10 mouse cellular contexts compared by ENCODE assay signal in genomic region chr7:141222696-141223215, GRCm38 (mm10). TPM values are rescaled to one million over a fixed set of nuclear protein-coding genes. Genes with fewer than 3 reads are reported as not detected.
DNase-seq lines count a peak whose midpoint lies in the region; ATAC-seq and TF ChIP-seq lines count a peak whose summit lies in the region.
"Had no signal": no experiment of that assay in that cellular context is flagged by ENCODE, and none has a peak within 500 bp of the region (broad histone marks: within the 10 kb centered on the region; RNA-seq: fewer than 3 reads in every experiment).

No protein-coding gene starts in this region.

- in situ Hi-C loops in CH12.LX (cut with MboI; ENCODE audit: low pct_ligation_motif_present, low pct_unique_long_range_greater_than_20kb, low sequenced_read_pairs), result no loop called here

- H3K79me2 ChIP-seq in CH12.LX (replicated peaks; ENCODE audit: control insufficient read depth, extremely low read depth, insufficient read depth, poor library complexity, severe bottlenecking), result no peaks in the 10 kb centered on the region

- no peak for TF ChIP-seq POLR2A in CH12.LX (IDR thresholded peaks at IDR 0.05; ENCODE audit: low read depth, low read length)

- H3K36me3 ChIP-seq in heart, embryonic 11.5 days (ENCODE audit: control insufficient read depth, insufficient read depth, low read length), result no peaks in the 10 kb centered on the region
- H3K36me3 ChIP-seq in CH12.LX (replicated peaks in 1 of 2; ENCODE audit: control insufficient read depth in 1 of 2, insufficient read depth in 1 of 2, low read length in 1 of 2), result peaks cover 0 to 20% of the 10 kb centered on the region in 2 experiments
- H3K36me3 ChIP-seq in forebrain, embryonic 16.5 days (ENCODE audit: control insufficient read depth, insufficient read depth), result no peaks in the 10 kb centered on the region
- peaks cover 2% of the 10 kb centered on the region; the same call in 1 of the 2 replicates for H3K36me3 ChIP-seq in liver, embryonic 16.5 days (ENCODE audit: control insufficient read depth, insufficient read depth)

- H3K4me1 ChIP-seq in heart, embryonic 11.5 days (ENCODE audit: control insufficient read depth, insufficient read depth, low read length), result peaks cover 17% of the 10 kb centered on the region
- peaks cover 13 to 44% of the 10 kb centered on the region in 2 experiments for H3K4me1 ChIP-seq in CH12.LX (ENCODE audit: control insufficient read depth in 1 of 2, insufficient read depth in 2 of 2)
- peaks cover 14% of the 10 kb centered on the region for H3K4me1 ChIP-seq in forebrain, embryonic 16.5 days (replicated peaks; ENCODE audit: control insufficient read depth, insufficient read depth, low read length)
- H3K4me1 ChIP-seq in liver, embryonic 16.5 days (ENCODE audit: control insufficient read depth, low read depth, low read length), result peaks cover 46% of the 10 kb centered on the region

- ATAC-seq in heart, embryonic 11.5 days (replicated peaks; ENCODE audit: insufficient number of reproducible peaks, low FRiP score, low TSS enrichment), result no peak
- no peak for ATAC-seq in forebrain, embryonic 16.5 days
- ATAC-seq in liver, embryonic 16.5 days (ENCODE audit: low read depth), result no peak

- H3K4me3 ChIP-seq in heart, embryonic 11.5 days (ENCODE audit: low read depth, low read length), result no peak overlapping the region
- H3K4me3 ChIP-seq in CH12.LX (replicated peaks in 1 of 3; ENCODE audit: low read depth in 2 of 3, low read length in 2 of 3, poor library complexity in 1 of 3), result no peak overlapping the region
- H3K4me3 ChIP-seq in forebrain, embryonic 16.5 days (replicated peaks; ENCODE audit: low read length), result no peak overlapping the region
- H3K4me3 ChIP-seq in liver, embryonic 16.5 days (ENCODE audit: low read depth, low read length), result no peak overlapping the region

- TF ChIP-seq EP300 in CH12.LX (IDR thresholded peaks at IDR 0.05; ENCODE audit: low read length), result no peak

- H3K27me3 ChIP-seq in heart, embryonic 11.5 days (ENCODE audit: control insufficient read depth, insufficient read depth, low read length), result no peaks in the 10 kb centered on the region
- peaks cover 22% of the 10 kb centered on the region for H3K27me3 ChIP-seq in CH12.LX (replicated peaks)
- H3K27me3 ChIP-seq in forebrain, embryonic 16.5 days (replicated peaks; ENCODE audit: control insufficient read depth, insufficient read depth, low read length), result no peaks in the 10 kb centered on the region
- H3K27me3 ChIP-seq in liver, embryonic 16.5 days (ENCODE audit: control insufficient read depth, insufficient read depth, low read depth, low read length), result no peaks in the 10 kb centered on the region

- no peak for DNase-seq in heart, adult 9 months (ENCODE audit: low spot score in 2 of 2)
- DNase-seq in CH12.LX (ENCODE audit: extremely low read depth), result no peak
- no peak for DNase-seq in thymus, postnatal 4 days
- DNase-seq in testis, postnatal 10 days (ENCODE audit: low spot score), result no peak
- no peak for DNase-seq in urinary bladder, postnatal 10 days (ENCODE audit: low spot score)
- DNase-seq: adrenal gland, postnatal 25 days had no signal

- TF ChIP-seq RAD21 in CH12.LX (IDR thresholded peaks at IDR 0.05; ENCODE audit: low read depth, low read length), result no peak

- H3K9ac ChIP-seq in heart, embryonic 11.5 days (ENCODE audit: low read depth, low read length), result 0 out of 2 replicates have a peak overlapping the region, but pooled peaks have one; percentile 43
- H3K9ac ChIP-seq in CH12.LX (ENCODE audit: insufficient read depth, low read depth), result peak overlapping the region; percentile 51
- no peak overlapping the region for H3K9ac ChIP-seq in forebrain, embryonic 16.5 days (replicated peaks; ENCODE audit: low read depth, low read length)
- peak overlapping the region; percentile 59 for H3K9ac ChIP-seq in liver, embryonic 16.5 days (ENCODE audit: low read depth, low read length)

- no peak for TF ChIP-seq CTCF in CH12.LX (conservative IDR thresholded peaks at IDR 0.05 in 1 of 2, IDR thresholded peaks at IDR 0.05 in 1 of 2; ENCODE audit: low read depth in 2 of 2, low read length in 2 of 2)

- WGBS in heart, embryonic 11.5 days (ENCODE audit: insufficient replicate concordance), result 90% methylated on average over 4 of the region's 4 CpGs
- WGBS in forebrain, embryonic 16.5 days, result 88% methylated on average over 4 of the region's 4 CpGs
- 77% methylated on average over 4 of the region's 4 CpGs for WGBS in liver, embryonic 16.5 days (ENCODE audit: insufficient replicate concordance)

- dilution Hi-C loops in CH12.LX (cut with MboI; ENCODE audit: extremely low pct_ligation_motif_present, extremely low pct_unique_long_range_greater_than_20kb, low sequenced_read_pairs), result no loop called here

- peak overlapping the region; percentile 86 for H3K27ac ChIP-seq in heart, embryonic 11.5 days (ENCODE audit: low read depth, low read length)
- no peak overlapping the region for H3K27ac ChIP-seq in CH12.LX (ENCODE audit: insufficient read depth, low read depth)
- no peak overlapping the region for H3K27ac ChIP-seq in forebrain, embryonic 16.5 days (ENCODE audit: low read length)
- H3K27ac ChIP-seq in liver, embryonic 16.5 days (ENCODE audit: low read length), result peak overlapping the region; percentile 74; the same call in 1 of the 2 replicates

- H3K4me2 ChIP-seq in heart, embryonic 11.5 days, result peak overlapping the region; percentile 92; the same call in 1 of the 2 replicates
- H3K4me2 ChIP-seq in CH12.LX (ENCODE audit: insufficient read depth, low read depth, poor library complexity, severe bottlenecking), result peak overlapping the region; percentile 52; the same call in 1 of the 2 replicates
- peak overlapping the region; percentile 75; the same call in 1 of the 2 replicates for H3K4me2 ChIP-seq in forebrain, embryonic 16.5 days (ENCODE audit: low read length)
- H3K4me2 ChIP-seq in liver, embryonic 16.5 days (ENCODE audit: low read depth, low read length), result peak overlapping the region; percentile 97

- no peaks in the 10 kb centered on the region for H3K9me3 ChIP-seq in heart, embryonic 11.5 days (replicated peaks; ENCODE audit: control insufficient read depth, low read length)
- peaks cover 7% of the 10 kb centered on the region for H3K9me3 ChIP-seq in CH12.LX (replicated peaks; ENCODE audit: low read length)
- H3K9me3 ChIP-seq in forebrain, embryonic 16.5 days (ENCODE audit: control insufficient read depth, low read length), result no peaks in the 10 kb centered on the region
- H3K9me3 ChIP-seq in liver, embryonic 16.5 days (replicated peaks; ENCODE audit: control insufficient read depth, low read length), result no peaks in the 10 kb centered on the region

TF ChIP-seq in CH12.LX, 34 proteins besides CTCF, POLR2A, EP300 and RAD21:
- TF ChIP-seq ZKSCAN1 (IDR thresholded peaks at IDR 0.05; ENCODE audit: borderline replicate concordance, low read depth, low read length), result no peak

RNA-seq across cellular contexts. Expression of gene Phrf1, which starts 5.8 kb away (rescaled TPM):
- polyA plus RNA-seq in heart, embryonic 11.5 days (2014; fragmentation: Nextera tagmentation; extraction: Ambion mirVana), result 50.2 and 51.1 TPM in 2 replicates
- total RNA-seq in CH12.LX (2012; rRNA removed), result 51.7 and 52.5 TPM in 2 replicates
- total RNA-seq in CH12.LX (2014; rRNA removed), result 21.8 and 22.4 TPM in 2 replicates
- polyA plus RNA-seq in CH12.LX (2012; ENCODE audit: insufficient read length, low read depth), result 59.2 and 67.0 TPM in 2 replicates
- polyA plus RNA-seq in forebrain, embryonic 16.5 days (2015; fragmentation: Nextera tagmentation; extraction: Ambion mirVana), result 90.2 and 96.1 TPM in 2 replicates
- 23.8 and 28.5 TPM in 2 replicates for polyA plus RNA-seq in liver, embryonic 16.5 days (2015; fragmentation: Nextera tagmentation; extraction: Ambion mirVana)

RNA-seq across cellular contexts. Expression of gene Rassf7, which starts 7.1 kb away (rescaled TPM):
- polyA plus RNA-seq in heart, embryonic 11.5 days (2014; fragmentation: Nextera tagmentation; extraction: Ambion mirVana), result 14.3 and 17.5 TPM in 2 replicates
- 9.4 and 11.6 TPM in 2 replicates for total RNA-seq in CH12.LX (2012; rRNA removed)
- 6.7 and 8.1 TPM in 2 replicates for total RNA-seq in CH12.LX (2014; rRNA removed)
- 4.1 and 4.6 TPM in 2 replicates for polyA plus RNA-seq in CH12.LX (2012; ENCODE audit: insufficient read length, low read depth)
- 22.9 and 23.6 TPM in 2 replicates for polyA plus RNA-seq in forebrain, embryonic 16.5 days (2015; fragmentation: Nextera tagmentation; extraction: Ambion mirVana)
- 23.9 and 26.4 TPM in 2 replicates for polyA plus RNA-seq in liver, embryonic 16.5 days (2015; fragmentation: Nextera tagmentation; extraction: Ambion mirVana)

RNA-seq across cellular contexts. Expression of gene Lmntd2, which starts 8.9 kb away (rescaled TPM):
- 0.46 and 0.99 TPM in 2 replicates for polyA plus RNA-seq in heart, embryonic 11.5 days (2014; fragmentation: Nextera tagmentation; extraction: Ambion mirVana)
- total RNA-seq in CH12.LX (2012; rRNA removed) (0.50 and 1.1 TPM in 2 replicates), CH12.LX (2014; rRNA removed) (0.55 and 0.97 TPM in 2 replicates)
- polyA plus RNA-seq in CH12.LX (2012; ENCODE audit: insufficient read length, low read depth), result 0.85 and 0.89 TPM in 2 replicates
- 0.76 and 1.2 TPM in 2 replicates for polyA plus RNA-seq in forebrain, embryonic 16.5 days (2015; fragmentation: Nextera tagmentation; extraction: Ambion mirVana)
- 0.80 and 0.84 TPM in 2 replicates for polyA plus RNA-seq in liver, embryonic 16.5 days (2015; fragmentation: Nextera tagmentation; extraction: Ambion mirVana)
- total RNA-seq: left cerebral cortex, adult 18-20 months had no signal

RNA-seq across cellular contexts. Expression of gene Lrrc56, which starts 28.8 kb away (rescaled TPM):
- polyA plus RNA-seq in heart, embryonic 11.5 days (2014; fragmentation: Nextera tagmentation; extraction: Ambion mirVana), result 1.6 TPM in 2 replicates
- total RNA-seq in CH12.LX (2012; rRNA removed) (0.92 and 0.93 TPM in 2 replicates), CH12.LX (2014; rRNA removed) (0.46 and 0.89 TPM in 2 replicates)
- 1.0 and 1.4 TPM in 2 replicates for polyA plus RNA-seq in CH12.LX (2012; ENCODE audit: insufficient read length, low read depth)
- 10.0 and 13.9 TPM in 2 replicates for polyA plus RNA-seq in forebrain, embryonic 16.5 days (2015; fragmentation: Nextera tagmentation; extraction: Ambion mirVana)
- 8.3 and 9.5 TPM in 2 replicates for polyA plus RNA-seq in liver, embryonic 16.5 days (2015; fragmentation: Nextera tagmentation; extraction: Ambion mirVana)

RNA-seq across cellular contexts. Expression of gene Hras, which starts 29.0 kb away (rescaled TPM):
- polyA plus RNA-seq in heart, embryonic 11.5 days (2014; fragmentation: Nextera tagmentation; extraction: Ambion mirVana), result 73.1 and 80.9 TPM in 2 replicates
- total RNA-seq in CH12.LX (2012; rRNA removed), result 82.0 and 106 TPM in 2 replicates
- 43.6 and 48.9 TPM in 2 replicates for total RNA-seq in CH12.LX (2014; rRNA removed)
- polyA plus RNA-seq in CH12.LX (2012; ENCODE audit: insufficient read length, low read depth), result 71.3 and 86.3 TPM in 2 replicates
- polyA plus RNA-seq in forebrain, embryonic 16.5 days (2015; fragmentation: Nextera tagmentation; extraction: Ambion mirVana), result 105 and 113 TPM in 2 replicates
- 35.3 and 40.1 TPM in 2 replicates for polyA plus RNA-seq in liver, embryonic 16.5 days (2015; fragmentation: Nextera tagmentation; extraction: Ambion mirVana)

Comparison
In these comparisons a context has a peak if more than half of its experiments do, and no peak if none do; other contexts are left out.
1. H3K27ac ChIP-seq: peak in heart, embryonic 11.5 days (single experiment) and liver, embryonic 16.5 days (single experiment); none in CH12.LX (single experiment) and forebrain, embryonic 16.5 days (single experiment).
2. Peak in every context shown above with its lines, with median percentiles within 50 percentile points of each other: H3K4me2 ChIP-seq.